Comparison of ENCODE assay signal across 9 mouse cellular contexts in genomic region chr7:101453296-101453695, GRCm38 (mm10). TPM values are rescaled to one million over a fixed set of nuclear protein-coding genes. Genes with fewer than 3 reads are reported as not detected.
A peak's percentile ranks its signal among the peaks of the same experiment; 100 is the strongest.
DNase-seq lines count a peak whose midpoint lies in the region; TF ChIP-seq lines count a peak whose summit lies in the region.
"Had no signal": no experiment of that assay in that cellular context is flagged by ENCODE, and none has a peak within 500 bp of the region (broad histone marks: within the 10 kb centered on the region; RNA-seq: fewer than 3 reads in every experiment).

No protein-coding gene starts in this region.

- 85% methylated on average over 3 of the region's 3 CpGs for WGBS in cerebellum, adult 2 months
- 74% methylated on average over 3 of the region's 3 CpGs for WGBS in liver, adult 2 months
- WGBS in olfactory bulb, adult 2 months, result 73% methylated on average over 3 of the region's 3 CpGs

- TF ChIP-seq CTCF in cerebellum, adult 2 months (IDR thresholded peaks at IDR 0.05; ENCODE audit: borderline replicate concordance, insufficient read depth, low read depth, low read length), result no peak
- TF ChIP-seq CTCF in liver, adult 2 months (IDR thresholded peaks at IDR 0.05; ENCODE audit: low read depth, low read length), result no peak
- no peak for TF ChIP-seq CTCF in olfactory bulb, adult 2 months (IDR thresholded peaks at IDR 0.05; ENCODE audit: insufficient read depth, low read depth, low read length)

- no peak for TF ChIP-seq POLR2A in cerebellum, adult 2 months (IDR thresholded peaks at IDR 0.05; ENCODE audit: borderline replicate concordance, insufficient read depth, low read length)
- no peak for TF ChIP-seq POLR2A in liver, adult 2 months (IDR thresholded peaks at IDR 0.05; ENCODE audit: extremely low read depth, insufficient read depth, low read length)
- no peak for TF ChIP-seq POLR2A in olfactory bulb, adult 2 months (IDR thresholded peaks at IDR 0.05; ENCODE audit: insufficient read depth, low read depth, low read length)

- H3K79me2 ChIP-seq in liver, adult 2 months (ENCODE audit: control insufficient read depth, insufficient read depth, low read length), result no peaks in the 10 kb centered on the region

- no peaks in the 10 kb centered on the region; the same call in 1 of the 2 replicates for H3K27me3 ChIP-seq in cerebellum, adult 2 months (ENCODE audit: control insufficient read depth, insufficient read depth, low read length)
- no peaks in the 10 kb centered on the region for H3K27me3 ChIP-seq in liver, adult 2 months (ENCODE audit: control insufficient read depth, insufficient read depth, low read length)

- DNase-seq in cerebellum, adult 2 months, result no peak
- DNase-seq in cerebellum, postnatal 4 days (ENCODE audit: low spot score in 2 of 2), result no peak
- no peak for DNase-seq in liver, adult 2 months (ENCODE audit: extremely low read depth, low read depth, low spot score)
- DNase-seq in liver, result no peak
- DNase-seq in induced T-regulatory cell, adult 2 months (ENCODE audit: low read depth), result peak; percentile 36
- no peak for DNase-seq in layer of hippocampus, postnatal 14 days (ENCODE audit: low spot score in 2 of 2)
- no peak for DNase-seq in thymus, adult 18-20 months

- no peak overlapping the region for H3K27ac ChIP-seq in cerebellum, adult 2 months (ENCODE audit: insufficient read depth, low read length)
- peak overlapping the region; percentile 41 for H3K27ac ChIP-seq in liver, adult 2 months (replicated peaks; ENCODE audit: insufficient read depth, low read depth, low read length)
- no peak overlapping the region for H3K27ac ChIP-seq in olfactory bulb, adult 2 months (ENCODE audit: insufficient read depth, low read depth, low read length)
- H3K27ac ChIP-seq: limb, embryonic 12.5 days had no signal

- H3K36me3 ChIP-seq in liver, adult 2 months (ENCODE audit: control insufficient read depth, insufficient read depth, low read length), result no peaks in the 10 kb centered on the region
- H3K36me3 ChIP-seq: limb, embryonic 12.5 days had no signal

- H3K4me3 ChIP-seq in cerebellum, adult 2 months (replicated peaks; ENCODE audit: insufficient read depth, low read depth, low read length), result peak overlapping the region; percentile 16
- H3K4me3 ChIP-seq in liver, adult 2 months (ENCODE audit: insufficient read depth, low read depth, low read length), result peak overlapping the region; percentile 66
- peak overlapping the region; percentile 36 for H3K4me3 ChIP-seq in olfactory bulb, adult 2 months (ENCODE audit: insufficient read depth, low read depth, low read length)
- H3K4me3 ChIP-seq: limb, embryonic 12.5 days had no signal

- peak overlapping the region; percentile 48; the same call in 1 of the 2 replicates for H3K9ac ChIP-seq in liver, adult 2 months (ENCODE audit: low read depth, low read length)
- H3K9ac ChIP-seq: limb, embryonic 12.5 days had no signal

- H3K4me1 ChIP-seq in cerebellum, adult 2 months (ENCODE audit: control insufficient read depth, insufficient read depth, low read length), result peaks cover 3% of the 10 kb centered on the region
- H3K4me1 ChIP-seq in liver, adult 2 months (ENCODE audit: control insufficient read depth, insufficient read depth, low read length), result peaks cover 1% of the 10 kb centered on the region
- H3K4me1 ChIP-seq in olfactory bulb, adult 2 months (ENCODE audit: control insufficient read depth, insufficient read depth, low read length), result peaks cover 49% of the 10 kb centered on the region

RNA-seq across cellular contexts. Expression of gene Pde2a, which starts 31.8 kb away (rescaled TPM):
- 26.6 and 29.6 TPM in 2 replicates for polyA plus RNA-seq in cerebellum, adult 2 months (2012; rRNA removed)
- 11.4 and 13.2 TPM in 2 replicates for total RNA-seq in liver, adult 2 months (2014; rRNA removed)
- 7.7 and 7.9 TPM in 2 replicates for polyA plus RNA-seq in liver, adult 2 months (2012; rRNA removed)
- not detected in 2 replicates for polyA plus RNA-seq in olfactory bulb, adult 2 months (2012; ENCODE audit: insufficient read depth, insufficient read length, low replicate concordance, missing spikeins)
- 100 to 1,000 TPM; 239 to 248 TPM for total RNA-seq in layer of hippocampus, postnatal 14 days (2021)

RNA-seq across cellular contexts. Expression of gene Gm45837, which starts 42.6 kb away (rescaled TPM):
- polyA plus RNA-seq in cerebellum, adult 2 months (2012; rRNA removed), result 0.52 and 1.2 TPM in 2 replicates
- not detected in 2 replicates for total RNA-seq in liver, adult 2 months (2014; rRNA removed)
- not detected in 2 replicates for polyA plus RNA-seq in liver, adult 2 months (2012; rRNA removed)
- not detected in 2 replicates for polyA plus RNA-seq in olfactory bulb, adult 2 months (2012; ENCODE audit: insufficient read depth, insufficient read length, low replicate concordance, missing spikeins)
- total RNA-seq in layer of hippocampus, postnatal 14 days (2021), result not detected
- polyA plus RNA-seq: limb, embryonic 12.5 days had no signal

Comparison
In these comparisons a context has a peak if more than half of its experiments do, and no peak if none do; other contexts are left out.
1. H3K4me3 ChIP-seq: peak in every context shown above with its lines; median percentile 66 in liver, adult 2 months; 36 in olfactory bulb, adult 2 months; 16 in cerebellum, adult 2 months.